Mouse (Mus musculus) heart, postnatal 10 days (tissue): ENCODE measurements around the gene Ankrd34a. TPM values are rescaled to one million over a fixed set of nuclear protein-coding genes. Genes with fewer than 3 reads are reported as not detected.

Experiments used
- DNase-seq, 2 experiments: peaks; one replicate each; pipeline ENCODE4 v3.0.0; 2021
- intact Hi-C: fragments of 180-260 bp; cut with DNase I; formaldehyde crosslinking; loops from one replicate; pipeline ENCODE4 v1.15.1; 2025
- total RNA-seq, 2 experiments: library from RNA; stranded (reverse); gene quantifications; 2 replicates each; pipeline ENCODE4 v1.2.3; 2021

Gene Ankrd34a
- 1 to 10 TPM; 2.0 to 5.5 TPM for total RNA-seq

- intact Hi-C loops, result no loop called here
- peak; percentile 72 to 77 for DNase-seq
These were observed at the start of gene Ankrd34a for GRCm38 (mm10) chr3:96596228-96596707. TSS of gene Ankrd34a (plus strand) at chr3:96596636.

GRCm38 (mm10) chr3:96546880-96547279 lies 49.6 kb upstream of the Ankrd34a start:
- DNase-seq, result no peak
- intact Hi-C loops, result loop anchor here (1.0 to 2.0 kb wide), 4 partner anchors 33 to 162 kb away; partner anchors contain the start of gene Nudt17

GRCm38 (mm10) chr3:96547389-96547960 lies 49.0 kb upstream of the Ankrd34a start:
- DNase-seq, result peak; percentile 85 to 91
- intact Hi-C loops, result loop anchor here (1.0 to 2.0 kb wide), 4 partner anchors 33 to 161 kb away; partner anchors contain the start of gene Nudt17

- intact Hi-C loops, result no loop called here
- DNase-seq, result no peak
These were observed 47.6 kb upstream of the Ankrd34a start for GRCm38 (mm10) chr3:96548824-96549223.

GRCm38 (mm10) chr3:96549346-96549745 lies 47.1 kb upstream of the Ankrd34a start:
- intact Hi-C loops, result no loop called here
- no peak for DNase-seq

- peak; percentile 76 to 80 for DNase-seq
- intact Hi-C loops, result loop anchor here (1.0 kb wide), 1 partner anchor 29 kb away; no protein-coding TSS in a partner anchor
These were observed 45.2 kb upstream of the Ankrd34a start for GRCm38 (mm10) chr3:96551203-96551602.

GRCm38 (mm10) chr3:96551890-96552289 lies 44.5 kb upstream of the Ankrd34a start:
- intact Hi-C loops, result loop anchor here (1.0 kb wide), 1 partner anchor 28 kb away; no protein-coding TSS in a partner anchor
- peak in 1 of 2 experiments; percentile 20 for DNase-seq

GRCm38 (mm10) chr3:96553601-96554000 lies 42.8 kb upstream of the Ankrd34a start:
- intact Hi-C loops, result no loop called here
- no peak for DNase-seq

GRCm38 (mm10) chr3:96554251-96554650 lies 42.2 kb upstream of the Ankrd34a start:
- intact Hi-C loops, result no loop called here

GRCm38 (mm10) chr3:96555041-96555596 lies 41.3 kb upstream of the Ankrd34a start:
- peak; percentile 94 for DNase-seq
- intact Hi-C loops, result no loop called here

More at GRCm38 (mm10) chr3:96554251-96554650, 42.2 kb upstream of the Ankrd34a start:
- DNase-seq, result peak in 1 of 2 experiments; percentile 8

- intact Hi-C loops, result no loop called here
- DNase-seq, result peak; percentile 11 to 25
These were observed 40.3 kb upstream of the Ankrd34a start for GRCm38 (mm10) chr3:96555999-96556614.

- DNase-seq, result peak; percentile 56 to 57
- intact Hi-C loops, result loop anchor here (1.0 kb wide), 1 partner anchor 19 kb away; the partner anchor contains the start of gene Gm16253
These were observed 39.5 kb upstream of the Ankrd34a start for GRCm38 (mm10) chr3:96556651-96557635.

- intact Hi-C loops, result loop anchor here (1.0 kb wide), 1 partner anchor 19 kb away; the partner anchor contains the start of gene Gm16253
- DNase-seq, result peak; percentile 100
These were observed 38.7 kb upstream of the Ankrd34a start, which contains the start of gene Txnip for GRCm38 (mm10) chr3:96557694-96558093. TSS of gene Txnip (plus strand) at chr3:96557957.

- intact Hi-C loops, result no loop called here
- peak in 1 of 2 experiments; percentile 51 for DNase-seq
These were observed 38.3 kb upstream of the Ankrd34a start for GRCm38 (mm10) chr3:96558159-96558558.

- DNase-seq, result peak in 1 of 2 experiments; percentile 43
- intact Hi-C loops, result no loop called here
These were observed 37.7 kb upstream of the Ankrd34a start for GRCm38 (mm10) chr3:96558668-96559196.

- intact Hi-C loops, result no loop called here
- peak in 1 of 2 experiments; percentile 60 for DNase-seq
These were observed 37.0 kb upstream of the Ankrd34a start for GRCm38 (mm10) chr3:96559398-96559910.

- DNase-seq, result peak; percentile 55 to 69
- intact Hi-C loops, result no loop called here
These were observed 36.3 kb upstream of the Ankrd34a start for GRCm38 (mm10) chr3:96559911-96560850.
